In genomic region chr4:57866088-57866487, GRCm38 (mm10) we compare ENCODE assay signal across 11 mouse cellular contexts. TPM values are rescaled to one million over a fixed set of nuclear protein-coding genes. Genes with fewer than 3 reads are reported as not detected.
DNase-seq lines count a peak whose midpoint lies in the region; ATAC-seq lines count a peak whose summit lies in the region.
"Had no signal": no experiment of that assay in that cellular context is flagged by ENCODE, and none has a peak within 500 bp of the region (broad histone marks: within the 10 kb centered on the region; RNA-seq: fewer than 3 reads in every experiment).

No protein-coding gene starts in this region.

- no peaks in the 10 kb centered on the region for H3K27me3 ChIP-seq in liver, embryonic 16.5 days (ENCODE audit: control insufficient read depth, insufficient read depth, low read depth, low read length)
- H3K27me3 ChIP-seq in liver, embryonic 12.5 days (replicated peaks): no peaks in the 10 kb centered on the region
- no peaks in the 10 kb centered on the region for H3K27me3 ChIP-seq in heart, embryonic 14.5 days (ENCODE audit: control insufficient read depth, insufficient read depth, low read length)

- H3K27ac ChIP-seq in liver, embryonic 16.5 days (ENCODE audit: low read length): no peak overlapping the region
- H3K27ac ChIP-seq in liver, embryonic 12.5 days: no peak overlapping the region
- H3K27ac ChIP-seq in heart, embryonic 14.5 days (replicated peaks in 1 of 2; ENCODE audit: control insufficient read depth in 1 of 2, insufficient read depth in 1 of 2, low read depth in 2 of 2, low read length in 2 of 2): peak overlapping the region; percentile 35 to 59
- H3K27ac ChIP-seq: liver, embryonic 14.5 days had no signal

- H3K36me3 ChIP-seq in liver, embryonic 16.5 days (ENCODE audit: control insufficient read depth, insufficient read depth): no peaks in the 10 kb centered on the region
- H3K36me3 ChIP-seq in liver, embryonic 12.5 days: no peaks in the 10 kb centered on the region
- H3K36me3 ChIP-seq in heart, embryonic 14.5 days (ENCODE audit: control insufficient read depth, insufficient read depth, low read length): peaks cover 19% of the 10 kb centered on the region

- 13% methylated on average over 2 of the region's 2 CpGs for WGBS in liver, embryonic 16.5 days (ENCODE audit: insufficient replicate concordance)
- WGBS in liver, embryonic 12.5 days (ENCODE audit: insufficient replicate concordance): 14% methylated on average over 2 of the region's 2 CpGs
- WGBS in heart, embryonic 14.5 days: 21% methylated on average over 2 of the region's 2 CpGs

- no peaks in the 10 kb centered on the region for H3K4me1 ChIP-seq in liver, embryonic 16.5 days (ENCODE audit: control insufficient read depth, low read depth, low read length)
- H3K4me1 ChIP-seq in liver, embryonic 12.5 days: no peaks in the 10 kb centered on the region
- peaks cover 8 to 25% of the 10 kb centered on the region in 2 experiments for H3K4me1 ChIP-seq in heart, embryonic 14.5 days (ENCODE audit: control insufficient read depth in 2 of 2, insufficient read depth in 2 of 2, low read length in 2 of 2)

- H3K4me3 ChIP-seq in liver, embryonic 16.5 days (ENCODE audit: low read depth, low read length): no peak overlapping the region
- H3K4me3 ChIP-seq in liver, embryonic 12.5 days: no peak overlapping the region
- H3K4me3 ChIP-seq in heart, embryonic 14.5 days (ENCODE audit: control insufficient read depth in 1 of 2, insufficient read depth in 1 of 2, low read depth in 1 of 2, low read length in 2 of 2): no peak overlapping the region

- H3K4me2 ChIP-seq in liver, embryonic 16.5 days (ENCODE audit: low read depth, low read length): no peak overlapping the region
- no peak overlapping the region for H3K4me2 ChIP-seq in liver, embryonic 12.5 days
- H3K4me2 ChIP-seq in heart, embryonic 14.5 days (ENCODE audit: low read length): no peak overlapping the region

- ATAC-seq in liver, embryonic 16.5 days (ENCODE audit: low read depth): peak; percentile 45; the same call in 1 of the 2 replicates
- ATAC-seq in liver, embryonic 12.5 days: no peak
- peak; percentile 43; the same call in 1 of the 2 replicates for ATAC-seq in heart, embryonic 14.5 days (ENCODE audit: insufficient number of reproducible peaks, insufficient read depth, low FRiP score, low read depth)

- H3K9ac ChIP-seq in liver, embryonic 16.5 days (ENCODE audit: low read depth, low read length): no peak overlapping the region
- no peak overlapping the region for H3K9ac ChIP-seq in liver, embryonic 12.5 days
- no peak overlapping the region for H3K9ac ChIP-seq in heart, embryonic 14.5 days (ENCODE audit: low read length)
- H3K9ac ChIP-seq: liver, embryonic 14.5 days had no signal

- H3K9me3 ChIP-seq in liver, embryonic 16.5 days (replicated peaks; ENCODE audit: control insufficient read depth, low read length): no peaks in the 10 kb centered on the region
- no peaks in the 10 kb centered on the region for H3K9me3 ChIP-seq in liver, embryonic 12.5 days (replicated peaks)
- H3K9me3 ChIP-seq in heart, embryonic 14.5 days (ENCODE audit: control insufficient read depth, low read length): no peaks in the 10 kb centered on the region

- DNase-seq in embryo, embryonic 10.5 days (ENCODE audit: low spot score): peak; percentile 49
- peak; percentile 55 for DNase-seq in lung, postnatal 14 days
- no peak for DNase-seq in cerebellum, adult 8-10 months
- DNase-seq in ovary, adult 18-20 months (ENCODE audit: low spot score): no peak
- DNase-seq in layer of hippocampus, adult 11-12 months (ENCODE audit: low spot score): no peak
- DNase-seq: gastrocnemius, postnatal 10 days; retina, postnatal 1 day had no signal

RNA-seq across cellular contexts. Expression of gene D630039A03Rik, which starts 50.0 kb away (rescaled TPM):
- 0.16 and 0.27 TPM in 2 replicates for polyA plus RNA-seq in liver, embryonic 16.5 days (2015; fragmentation: Nextera tagmentation; extraction: Ambion mirVana)
- 0.39 and 0.51 TPM in 2 replicates for polyA plus RNA-seq in liver, embryonic 12.5 days (2016; fragmentation: Nextera tagmentation; extraction: Ambion mirVana)
- polyA plus RNA-seq in heart, embryonic 14.5 days (2014; fragmentation: Nextera tagmentation; extraction: Ambion mirVana): 0.07 and 0.20 TPM in 2 replicates

Comparison
In these comparisons a context has a peak if more than half of its experiments do, and no peak if none do; other contexts are left out.
1. H3K27ac ChIP-seq: peak in heart, embryonic 14.5 days (2 of 2); none in liver, embryonic 16.5 days (single experiment) and liver, embryonic 12.5 days (single experiment).
2. DNase-seq: peak in embryo, embryonic 10.5 days (single experiment) and lung, postnatal 14 days (single experiment); none in cerebellum, adult 8-10 months (single experiment), ovary, adult 18-20 months (single experiment) and layer of hippocampus, adult 11-12 months (single experiment).